Mouse (Mus musculus): ENCODE measurements at regions not wholly inside any gene's neighbourhood (a gene's known extent, or its start where the extent isn't known, plus 50 kb on each side); places are given as distances from the start of the nearest gene placed in this dataset.

DNA sequence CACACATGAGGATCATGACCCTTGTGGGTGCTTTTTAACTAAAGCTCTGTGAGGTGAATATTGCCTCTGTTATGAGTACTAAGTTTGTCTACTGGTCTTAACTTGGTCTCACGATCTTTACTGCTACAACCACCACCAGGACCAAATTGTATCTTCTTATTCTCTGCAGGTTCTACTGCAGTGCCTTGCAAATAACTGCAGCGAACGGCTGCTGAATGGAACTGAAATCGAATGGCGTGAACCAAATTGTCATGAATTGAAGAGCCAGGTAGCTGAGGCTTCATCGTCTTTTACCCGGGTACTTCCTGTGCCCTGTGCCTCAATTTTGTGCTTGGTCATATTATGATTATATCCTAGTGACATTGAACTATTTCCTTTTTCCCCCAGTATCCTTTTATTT is 242.5 kb upstream of the Noct start:
- no peak for TF ChIP-seq CTCF (IDR thresholded peaks at IDR 0.05; ENCODE audit: borderline replicate concordance, control insufficient read depth, extremely low read depth, insufficient read depth, low read length, poor library complexity)
- no peak for TF ChIP-seq POLR2A (IDR thresholded peaks at IDR 0.05; ENCODE audit: control insufficient read depth, extremely low read depth, insufficient read depth, low read length, poor library complexity)

Measured in thymus, adult 2 months (tissue).